In the genomic region with DNA sequence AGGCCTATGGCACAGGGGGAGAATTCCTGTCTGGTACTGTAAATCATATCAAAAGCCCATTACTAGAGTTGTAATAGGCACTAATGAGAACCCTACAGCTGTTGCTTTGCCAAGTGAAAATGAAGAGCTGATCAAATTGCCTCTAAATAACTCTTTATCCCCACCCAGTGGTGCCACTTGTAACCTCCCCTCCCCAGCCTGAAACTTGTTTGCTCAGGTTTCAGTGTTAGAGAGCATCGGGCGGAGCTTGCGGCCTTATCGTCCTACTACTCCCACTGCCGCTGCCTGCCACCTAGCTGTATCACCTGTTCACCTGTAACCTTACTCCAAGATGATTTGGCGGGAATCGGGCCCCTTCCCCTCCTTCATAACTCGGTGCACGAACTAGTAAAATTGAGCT, we compare ENCODE assay signal across 12 mouse cellular contexts. TPM values are rescaled to one million over a fixed set of nuclear protein-coding genes. Genes with fewer than 3 reads are reported as not detected.
DNase-seq lines count a peak whose midpoint lies in the region; ATAC-seq and TF ChIP-seq lines count a peak whose summit lies in the region.
"Had no signal": no experiment of that assay in that cellular context is flagged by ENCODE, and none has a peak within 500 bp of the region (broad histone marks: within the 10 kb centered on the region; RNA-seq: fewer than 3 reads in every experiment).

No protein-coding gene starts in this region.

- no peak overlapping the region for H3K4me2 ChIP-seq in kidney, embryonic 16.5 days (replicated peaks; ENCODE audit: low read depth, low read length)
- no peak overlapping the region for H3K4me2 ChIP-seq in intestine, embryonic 15.5 days (replicated peaks)

- no peak for DNase-seq in kidney, adult 2 months
- DNase-seq in lung, postnatal 25 days (ENCODE audit: low spot score), result peak; percentile 53
- DNase-seq in adrenal gland, postnatal 10 days, result no peak
- no peak for DNase-seq in gastrocnemius, adult 8-10 months (ENCODE audit: low spot score in 2 of 2)
- no peak for DNase-seq in c-Kit-positive CD71-positive TER-119-positive erythroid progenitor cells, embryonic 14.5 days (ENCODE audit: low spot score)
- DNase-seq: cerebellum, adult 8-10 months; thymus, postnatal 4 days had no signal

- no peaks in the 10 kb centered on the region for H3K36me3 ChIP-seq in kidney, adult 2 months (ENCODE audit: control insufficient read depth, insufficient read depth, low read length)
- no peaks in the 10 kb centered on the region for H3K36me3 ChIP-seq in kidney, embryonic 16.5 days (ENCODE audit: insufficient read depth, low read length)
- H3K36me3 ChIP-seq in ES-Bruce4 (ENCODE audit: control insufficient read depth, insufficient read depth, low read length, poor library complexity, severe bottlenecking), result no peaks in the 10 kb centered on the region
- H3K36me3 ChIP-seq in intestine, embryonic 15.5 days, result no peaks in the 10 kb centered on the region

- H3K4me3 ChIP-seq in kidney, adult 2 months (ENCODE audit: insufficient read depth, low read depth, low read length), result no peak overlapping the region
- no peak overlapping the region for H3K4me3 ChIP-seq in kidney, embryonic 16.5 days (ENCODE audit: low read length)
- H3K4me3 ChIP-seq in ES-Bruce4 (ENCODE audit: low read depth, low read length), result no peak overlapping the region
- no peak overlapping the region for H3K4me3 ChIP-seq in intestine, embryonic 15.5 days (replicated peaks)

- 50% methylated on average over 9 of the region's 9 CpGs for WGBS in kidney, adult 2 months
- WGBS in kidney, embryonic 16.5 days, result 30% methylated on average over 9 of the region's 9 CpGs
- 35% methylated on average over 9 of the region's 9 CpGs for WGBS in intestine, embryonic 15.5 days

- no peak overlapping the region for H3K27ac ChIP-seq in kidney, adult 2 months (ENCODE audit: insufficient read depth, low read depth, low read length)
- H3K27ac ChIP-seq in kidney, embryonic 16.5 days (ENCODE audit: low read length), result no peak overlapping the region
- no peak overlapping the region for H3K27ac ChIP-seq in ES-Bruce4 (ENCODE audit: insufficient read depth, low read length)
- H3K27ac ChIP-seq in intestine, embryonic 15.5 days, result no peak overlapping the region
- H3K27ac ChIP-seq: hindbrain, postnatal 0 days had no signal

- H3K9ac ChIP-seq in kidney, embryonic 16.5 days (replicated peaks; ENCODE audit: low read length), result no peak overlapping the region
- no peak overlapping the region for H3K9ac ChIP-seq in ES-Bruce4 (ENCODE audit: low read depth, poor library complexity, severe bottlenecking)
- no peak overlapping the region for H3K9ac ChIP-seq in intestine, embryonic 15.5 days

- TF ChIP-seq EP300 in ES-Bruce4 (IDR thresholded peaks at IDR 0.05; ENCODE audit: insufficient read depth, low read depth, low read length), result no peak

- peak; percentile 41 for TF ChIP-seq CTCF in kidney, adult 2 months (conservative IDR thresholded peaks at IDR 0.05; ENCODE audit: insufficient read depth, insufficient read length, low read depth, low read length)
- peak; percentile 9 for TF ChIP-seq CTCF in ES-Bruce4 (IDR thresholded peaks at IDR 0.05; ENCODE audit: low read depth, low read length)

- H3K27me3 ChIP-seq in kidney, adult 2 months (replicated peaks; ENCODE audit: control insufficient read depth, insufficient read depth, low read length), result no peaks in the 10 kb centered on the region
- no peaks in the 10 kb centered on the region for H3K27me3 ChIP-seq in kidney, embryonic 16.5 days (ENCODE audit: insufficient read depth, low read length)
- H3K27me3 ChIP-seq in ES-Bruce4 (ENCODE audit: control insufficient read depth, insufficient read depth, low read length, poor library complexity, severe bottlenecking), result no peaks in the 10 kb centered on the region
- H3K27me3 ChIP-seq in intestine, embryonic 15.5 days (replicated peaks), result no peaks in the 10 kb centered on the region

- no peak for TF ChIP-seq POLR2A in kidney, adult 2 months (IDR thresholded peaks at IDR 0.05; ENCODE audit: low read depth, low read length)
- TF ChIP-seq POLR2A in ES-Bruce4 (IDR thresholded peaks at IDR 0.05; ENCODE audit: insufficient read depth, low read length), result no peak

- ATAC-seq in kidney, embryonic 16.5 days (ENCODE audit: low FRiP score, low TSS enrichment), result no peak
- peak; percentile 83 for ATAC-seq in intestine, embryonic 15.5 days
- ATAC-seq: hindbrain, postnatal 0 days had no signal

- H3K9me3 ChIP-seq in kidney, embryonic 16.5 days (ENCODE audit: low read length), result no peaks in the 10 kb centered on the region
- H3K9me3 ChIP-seq in ES-Bruce4 (replicated peaks; ENCODE audit: control insufficient read depth, insufficient read depth, low read length, poor library complexity, severe bottlenecking), result no peaks in the 10 kb centered on the region
- no peaks in the 10 kb centered on the region for H3K9me3 ChIP-seq in intestine, embryonic 15.5 days

- H3K4me1 ChIP-seq in kidney, adult 2 months (ENCODE audit: control insufficient read depth, insufficient read depth, low read length), result peaks cover 8% of the 10 kb centered on the region; the same call in 1 of the 2 replicates
- peaks cover 16% of the 10 kb centered on the region; the same call in 1 of the 2 replicates for H3K4me1 ChIP-seq in kidney, embryonic 16.5 days (ENCODE audit: insufficient read depth, low read length)
- H3K4me1 ChIP-seq in ES-Bruce4 (ENCODE audit: control insufficient read depth, insufficient read depth, low read length), result peaks cover 2% of the 10 kb centered on the region
- H3K4me1 ChIP-seq in intestine, embryonic 15.5 days (replicated peaks), result no peaks in the 10 kb centered on the region

RNA-seq across cellular contexts. Expression of gene Vnn3, which starts 11.9 kb away (rescaled TPM):
- polyA plus RNA-seq in kidney, adult 2 months (2012; rRNA removed), result 0.57 and 0.59 TPM in 2 replicates
- polyA plus RNA-seq in kidney, embryonic 16.5 days (2015; fragmentation: Nextera tagmentation; extraction: Ambion mirVana), result 0.13 and 0.14 TPM in 2 replicates
- polyA plus RNA-seq in ES-Bruce4 (2011; ENCODE audit: insufficient read depth, insufficient read length, low read depth, missing spikeins), result not detected in 2 replicates
- 0.24 and 0.28 TPM in 2 replicates for polyA plus RNA-seq in intestine, embryonic 15.5 days (2015; fragmentation: Nextera tagmentation; extraction: Ambion mirVana)
- total RNA-seq in adrenal gland, postnatal 10 days (2021), result 10 to 100 TPM; 23.1 to 37.7 TPM
- under 1 TPM in 2 of 4 experiments, not detected in 2; 0.17 to 0.21 TPM for total RNA-seq in gastrocnemius, adult 8-10 months (2022)

RNA-seq across cellular contexts. Expression of gene Slc18b1, which starts 42.6 kb away (rescaled TPM):
- 14.8 and 15.6 TPM in 2 replicates for polyA plus RNA-seq in kidney, adult 2 months (2012; rRNA removed)
- 18.0 and 20.7 TPM in 2 replicates for polyA plus RNA-seq in kidney, embryonic 16.5 days (2015; fragmentation: Nextera tagmentation; extraction: Ambion mirVana)
- 2.9 and 3.4 TPM in 2 replicates for polyA plus RNA-seq in ES-Bruce4 (2011; ENCODE audit: insufficient read depth, insufficient read length, low read depth, missing spikeins)
- 15.8 and 17.0 TPM in 2 replicates for polyA plus RNA-seq in intestine, embryonic 15.5 days (2015; fragmentation: Nextera tagmentation; extraction: Ambion mirVana)
- 10 to 100 TPM; 24.8 to 34.7 TPM for total RNA-seq in adrenal gland, postnatal 10 days (2021)
- total RNA-seq in gastrocnemius, adult 8-10 months (2022), result 1 to 10 TPM; 4.6 to 8.3 (median 6.0) TPM

RNA-seq across cellular contexts. Expression of gene Rps12, which starts 52.3 kb away (rescaled TPM):
- polyA plus RNA-seq in kidney, adult 2 months (2012; rRNA removed), result 901 and 1,136 TPM in 2 replicates
- 128 and 147 TPM in 2 replicates for polyA plus RNA-seq in kidney, embryonic 16.5 days (2015; fragmentation: Nextera tagmentation; extraction: Ambion mirVana)
- 316 and 459 TPM in 2 replicates for polyA plus RNA-seq in ES-Bruce4 (2011; ENCODE audit: insufficient read depth, insufficient read length, low read depth, missing spikeins)
- 195 and 208 TPM in 2 replicates for polyA plus RNA-seq in intestine, embryonic 15.5 days (2015; fragmentation: Nextera tagmentation; extraction: Ambion mirVana)
- 100 to 1,000 TPM; 477 to 532 TPM for total RNA-seq in adrenal gland, postnatal 10 days (2021)
- total RNA-seq in gastrocnemius, adult 8-10 months (2022), result 100 to 1,000 TPM; 127 to 219 (median 169) TPM

RNA-seq across cellular contexts. Expression of gene Vnn1, which starts 55.1 kb away (rescaled TPM):
- 69.6 and 78.5 TPM in 2 replicates for polyA plus RNA-seq in kidney, adult 2 months (2012; rRNA removed)
- 4.2 and 4.5 TPM in 2 replicates for polyA plus RNA-seq in kidney, embryonic 16.5 days (2015; fragmentation: Nextera tagmentation; extraction: Ambion mirVana)
- 13.0 and 13.5 TPM in 2 replicates for polyA plus RNA-seq in ES-Bruce4 (2011; ENCODE audit: insufficient read depth, insufficient read length, low read depth, missing spikeins)
- polyA plus RNA-seq in intestine, embryonic 15.5 days (2015; fragmentation: Nextera tagmentation; extraction: Ambion mirVana), result 1.9 and 2.4 TPM in 2 replicates
- total RNA-seq in adrenal gland, postnatal 10 days (2021), result 10 to 100 TPM; 23.2 to 27.0 TPM
- under 1 TPM in 2 of 4 experiments, not detected in 2; 0.13 to 0.35 TPM for total RNA-seq in gastrocnemius, adult 8-10 months (2022)
- total RNA-seq: layer of hippocampus, adult 8-10 months had no signal
